Mouse (Mus musculus) liver, postnatal 0 days (tissue): Measurements from ENCODE around the gene Rufy2.

ENCODE experiments used
- CTCF ChIP-seq: sonication (generic); IDR thresholded peaks from 2 replicates; pipeline ENCODE4 v1.5.1; 2016; ENCODE audit warnings: antibody characterized with exemption, low read depth
- EP300 ChIP-seq: IDR thresholded peaks from 2 replicates; pipeline ENCODE4 v1.6.1; 2016; ENCODE audit warnings: antibody characterized with exemption, low read depth, mild to moderate bottlenecking

DNA sequence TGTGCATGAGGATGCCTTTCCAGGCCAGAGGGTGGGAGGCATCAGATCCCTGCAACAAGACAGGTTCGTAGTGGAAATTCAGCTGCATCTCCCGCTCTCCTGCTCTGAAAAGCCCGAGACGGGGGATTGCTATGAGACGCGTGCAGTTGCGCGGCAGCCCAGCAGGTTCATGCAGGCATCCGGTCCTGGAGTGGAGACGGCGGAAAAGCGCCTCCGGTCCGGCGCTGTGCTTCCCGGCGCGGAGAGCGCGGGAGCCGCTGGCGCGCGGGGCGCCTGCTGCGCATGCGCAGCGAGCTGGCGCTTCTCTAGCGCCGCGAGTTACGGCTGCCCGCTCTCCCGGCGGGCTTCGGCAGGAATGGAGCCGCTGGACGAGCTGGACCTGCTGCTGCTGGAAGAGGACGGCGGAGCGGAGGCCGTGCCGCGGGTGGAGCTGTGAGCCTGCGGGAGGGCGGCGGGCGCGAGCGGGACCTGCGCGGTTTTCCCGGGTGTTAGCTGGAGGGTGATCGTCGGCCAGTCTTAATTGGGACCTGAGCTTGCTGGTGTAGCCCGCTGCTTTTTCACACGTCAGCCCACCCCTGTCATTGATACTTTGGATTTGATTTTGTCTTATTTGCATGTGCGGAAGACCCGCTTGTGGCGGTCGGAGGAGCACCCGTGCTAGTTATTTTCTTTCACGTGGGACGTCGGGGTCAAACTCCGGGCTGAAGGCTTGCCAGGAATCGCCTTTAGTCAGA, 33.1 kb upstream of the Rufy2 start, which contains the start of gene Dna2:
- TF ChIP-seq CTCF = peak; percentile 35
- no peak for TF ChIP-seq EP300
